Mouse (Mus musculus): Measurements from ENCODE around the gene 1810030O07Rik. TPM values are rescaled to one million over a fixed set of nuclear protein-coding genes. Genes with fewer than 3 reads are reported as not detected.
"Not testable (repeated sequence)": the region's sequence is repeated elsewhere in the genome, so short reads cannot be mapped to it uniquely, and the experiment has no call there.

Gene 1810030O07Rik
- 1 to 10 TPM; 6.6 to 7.0 TPM for total RNA-seq (2021)
- long read RNA-seq, experiment 1, partial matches to known transcripts: 0 of 8 reads
- long read RNA-seq, experiment 1, other reads (novel, unspliced or antisense): 4 of 8 reads
- long read RNA-seq, experiment 2, transcript 1810030O07Rik-201 (7 exons, 2,699 nt): major isoform, 6 of 8 reads
- long read RNA-seq, experiment 2, partial matches to known transcripts: 0 of 8 reads
- long read RNA-seq, experiment 2, other reads (novel, unspliced or antisense): 2 of 8 reads

- intact Hi-C loops (cut with DNase I): no loop called here
These were observed at the start of gene 1810030O07Rik for GRCm38 (mm10) chrX:12673054-12673775. 1810030O07Rik (minus strand) TSS chrX:12673668.

GRCm38 (mm10) chrX:12716036-12716435, 42.6 kb upstream of the 1810030O07Rik start:
- intact Hi-C loops (cut with DNase I): no loop called here
- no peak for DNase-seq

More at GRCm38 (mm10) chrX:12673054-12673775, at the start of gene 1810030O07Rik:
- DNase-seq: peak; percentile 75 to 85

GRCm38 (mm10) chrX:12713796-12714195, 40.3 kb upstream of the 1810030O07Rik start:
- no peak for DNase-seq
- intact Hi-C loops (cut with DNase I): no loop called here

- intact Hi-C loops (cut with DNase I): no loop called here
- no peak for DNase-seq
These were observed 13.4 kb upstream of the 1810030O07Rik start for GRCm38 (mm10) chrX:12686910-12687309.

- intact Hi-C loops (cut with DNase I): no loop called here
- no peak for DNase-seq
These were observed 12.6 kb upstream of the 1810030O07Rik start for GRCm38 (mm10) chrX:12686071-12686470.

GRCm38 (mm10) chrX:12677396-12677795, 3.9 kb upstream of the 1810030O07Rik start:
- DNase-seq: peak; percentile 13 to 52
- intact Hi-C loops (cut with DNase I): loop anchor here (5.0 kb wide), 2 partner anchors 115 to 175 kb away; no protein-coding TSS in a partner anchor

GRCm38 (mm10) chrX:12653879-12654278, 19.6 kb downstream of the 1810030O07Rik start:
- no peak for DNase-seq
- intact Hi-C loops (cut with DNase I): no loop called here

GRCm38 (mm10) chrX:12651906-12652305, 21.6 kb downstream of the 1810030O07Rik start:
- intact Hi-C loops (cut with DNase I): no loop called here
- no peak for DNase-seq

GRCm38 (mm10) chrX:12645531-12646304, 27.8 kb downstream of the 1810030O07Rik start:
- DNase-seq: no peak
- intact Hi-C loops (cut with DNase I): loop anchor here (5.0 kb wide), 1 partner anchor 103 kb away; no protein-coding TSS in a partner anchor

- DNase-seq: no peak
- intact Hi-C loops (cut with DNase I): loop anchor here (5.0 kb wide), 1 partner anchor 103 kb away; no protein-coding TSS in a partner anchor
These were observed 28.5 kb downstream of the 1810030O07Rik start for GRCm38 (mm10) chrX:12644976-12645375.

GRCm38 (mm10) chrX:12625131-12625530, 48.3 kb downstream of the 1810030O07Rik start:
- intact Hi-C loops (cut with DNase I): no loop called here
- DNase-seq: no peak

GRCm38 (mm10) chrX:12612360-12612759, 61.1 kb downstream of the 1810030O07Rik start:
- intact Hi-C loops (cut with DNase I); DNase-seq: not testable (repeated sequence)

- intact Hi-C loops (cut with DNase I): no loop called here
- no peak for DNase-seq
These were observed 62.3 kb downstream of the 1810030O07Rik start for GRCm38 (mm10) chrX:12611211-12611610.

- intact Hi-C loops (cut with DNase I); DNase-seq: not testable (repeated sequence)
These were observed 62.9 kb downstream of the 1810030O07Rik start for GRCm38 (mm10) chrX:12610541-12610940.

Other genes with a start within 250 kb of the 1810030O07Rik start
- 10 to 100 TPM in 1 of 2 experiments, 1 to 10 TPM in 1; 8.9 to 11.2 TPM for gene Atp6ap2, start 85.9 kb downstream of the 1810030O07Rik start, total RNA-seq (2021)
- 10 to 100 TPM; 20.6 to 22.2 TPM for gene Med14, start 88.4 kb upstream of the 1810030O07Rik start, total RNA-seq (2021)